13 mouse cellular contexts compared by ENCODE assay signal in the genomic region with DNA sequence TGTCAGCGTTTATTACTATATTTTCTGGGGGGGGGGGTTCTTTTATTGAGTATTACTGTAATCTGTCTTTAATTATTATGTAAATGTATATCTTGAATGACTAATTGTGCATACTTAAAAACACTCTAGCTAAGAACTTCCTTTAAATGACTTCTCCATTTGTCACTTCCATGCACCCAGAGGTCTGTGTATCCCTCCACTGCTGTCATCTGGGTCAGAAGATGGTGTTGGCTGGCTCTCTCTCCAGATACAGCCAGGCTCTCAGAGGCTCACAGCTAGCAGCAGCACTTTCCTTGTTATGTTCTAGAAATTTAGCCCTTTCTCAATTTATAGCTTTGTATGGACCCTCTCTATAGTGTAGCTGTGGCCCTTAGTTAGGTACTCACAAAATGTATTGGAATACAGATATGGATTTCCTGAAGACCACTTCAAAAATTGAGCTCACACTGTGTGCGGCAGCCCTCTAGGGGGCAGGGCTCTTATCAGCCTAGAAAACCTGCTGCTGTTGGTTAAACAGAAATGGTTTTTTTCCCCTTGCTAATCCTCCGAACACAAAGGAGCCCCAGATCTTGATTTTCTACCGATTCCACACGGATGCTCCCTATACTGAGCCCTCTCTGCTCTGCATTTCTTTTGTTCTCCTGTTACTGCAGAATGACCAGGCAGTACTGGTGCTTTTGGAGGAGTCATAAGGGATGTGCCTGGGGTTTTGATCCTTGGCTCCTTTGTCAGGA. TPM values are rescaled to one million over a fixed set of nuclear protein-coding genes. Genes with fewer than 3 reads are reported as not detected.
DNase-seq lines count a peak whose midpoint lies in the region; ATAC-seq and TF ChIP-seq lines count a peak whose summit lies in the region.
"Had no signal": no experiment of that assay in that cellular context is flagged by ENCODE, and none has a peak within 500 bp of the region (broad histone marks: within the 10 kb centered on the region; RNA-seq: fewer than 3 reads in every experiment).

No protein-coding gene starts in this region.

- TF ChIP-seq CTCF in gastrocnemius, adult 2 months (IDR thresholded peaks at IDR 0.05), result peak; percentile 2; the same call in 1 of the 2 replicates

- no peak for DNase-seq in gastrocnemius, adult 2 months
- DNase-seq in gastrocnemius, adult 8-10 months (ENCODE audit: low spot score in 2 of 2), result no peak
- peak; percentile 15 for DNase-seq in midbrain, embryonic 10.5 days (ENCODE audit: low spot score)
- no peak for DNase-seq in right cerebral cortex, adult 18-20 months
- no peak for DNase-seq in neural tube, embryonic 10.5 days (ENCODE audit: extremely low spot score, low spot score)
- no peak for DNase-seq in gastrocnemius, adult 18-20 months (ENCODE audit: low spot score)

- no peak for ATAC-seq in midbrain, embryonic 16.5 days
- peak; percentile 55 for ATAC-seq in midbrain, embryonic 12.5 days (ENCODE audit: low FRiP score, low read depth)
- ATAC-seq: activated CD4-positive, CD25-positive, alpha-beta regulatory T cell, adult 4 months had no signal

- H3K4me1 ChIP-seq in midbrain, embryonic 10.5 days, result peaks cover 22% of the 10 kb centered on the region
- H3K4me1 ChIP-seq in midbrain, embryonic 16.5 days (ENCODE audit: control insufficient read depth, insufficient read depth, low read length), result peaks cover 4% of the 10 kb centered on the region; the same call in 1 of the 2 replicates
- peaks cover 10% of the 10 kb centered on the region; the same call in 1 of the 2 replicates for H3K4me1 ChIP-seq in midbrain, embryonic 12.5 days
- H3K4me1 ChIP-seq: heart, embryonic 10.5 days; liver, embryonic 15.5 days had no signal

- H3K4me2 ChIP-seq in midbrain, embryonic 16.5 days (ENCODE audit: low read length), result no peak overlapping the region
- H3K4me2 ChIP-seq in midbrain, embryonic 12.5 days (replicated peaks), result no peak overlapping the region
- H3K4me2 ChIP-seq: liver, embryonic 15.5 days had no signal

- intact Hi-C loops in gastrocnemius, adult 2 months (cut with DNase I), result no loop called here

- no peak overlapping the region for H3K9ac ChIP-seq in midbrain, embryonic 16.5 days (ENCODE audit: low read depth, low read length)
- no peak overlapping the region for H3K9ac ChIP-seq in midbrain, embryonic 12.5 days (replicated peaks)
- H3K9ac ChIP-seq: liver, embryonic 15.5 days had no signal

- no peak overlapping the region for H3K4me3 ChIP-seq in gastrocnemius, adult 2 months
- H3K4me3 ChIP-seq in midbrain, embryonic 10.5 days, result no peak overlapping the region
- H3K4me3 ChIP-seq in midbrain, embryonic 16.5 days (ENCODE audit: low read depth, low read length), result no peak overlapping the region
- H3K4me3 ChIP-seq in midbrain, embryonic 12.5 days, result no peak overlapping the region
- H3K4me3 ChIP-seq: erythroblast, embryonic 14.5 days; heart, embryonic 10.5 days; liver, embryonic 15.5 days had no signal

- peaks cover 3% of the 10 kb centered on the region; the same call in 1 of the 2 replicates for H3K27me3 ChIP-seq in midbrain, embryonic 10.5 days (ENCODE audit: low read depth, poor library complexity, severe bottlenecking)
- no peaks in the 10 kb centered on the region for H3K27me3 ChIP-seq in midbrain, embryonic 16.5 days (ENCODE audit: control insufficient read depth, insufficient read depth, low read depth, low read length)
- H3K27me3 ChIP-seq in midbrain, embryonic 12.5 days, result peaks cover 4% of the 10 kb centered on the region; the same call in 1 of the 2 replicates
- H3K27me3 ChIP-seq: liver, embryonic 15.5 days had no signal

- no peaks in the 10 kb centered on the region for H3K9me3 ChIP-seq in midbrain, embryonic 10.5 days (replicated peaks)
- no peaks in the 10 kb centered on the region for H3K9me3 ChIP-seq in midbrain, embryonic 16.5 days (replicated peaks; ENCODE audit: control insufficient read depth, low read length, poor library complexity, severe bottlenecking)
- H3K9me3 ChIP-seq in midbrain, embryonic 12.5 days, result no peaks in the 10 kb centered on the region
- H3K9me3 ChIP-seq: heart, embryonic 10.5 days; liver, embryonic 15.5 days had no signal

- H3K27ac ChIP-seq in gastrocnemius, adult 2 months, result no peak overlapping the region
- peak overlapping the region; percentile 63; the same call in 1 of the 2 replicates for H3K27ac ChIP-seq in midbrain, embryonic 10.5 days (replicated peaks)
- no peak overlapping the region for H3K27ac ChIP-seq in midbrain, embryonic 16.5 days (ENCODE audit: low read length)
- 0 out of 2 replicates have a peak overlapping the region, but pooled peaks have one; percentile 30 for H3K27ac ChIP-seq in midbrain, embryonic 12.5 days (replicated peaks)
- H3K27ac ChIP-seq: heart, embryonic 10.5 days; liver, embryonic 15.5 days had no signal

- H3K36me3 ChIP-seq in midbrain, embryonic 10.5 days, result no peaks in the 10 kb centered on the region
- H3K36me3 ChIP-seq in midbrain, embryonic 16.5 days (ENCODE audit: control insufficient read depth, insufficient read depth, low read length), result no peaks in the 10 kb centered on the region
- H3K36me3 ChIP-seq in midbrain, embryonic 12.5 days, result no peaks in the 10 kb centered on the region
- H3K36me3 ChIP-seq: heart, embryonic 10.5 days; liver, embryonic 15.5 days had no signal

- 29% methylated on average over 5 of the region's 5 CpGs for WGBS in midbrain, embryonic 10.5 days
- 24% methylated on average over 5 of the region's 5 CpGs for WGBS in midbrain, embryonic 16.5 days
- WGBS in midbrain, embryonic 12.5 days, result 20% methylated on average over 5 of the region's 5 CpGs

RNA-seq across cellular contexts. Expression of a gene that starts 40.7 kb away (rescaled TPM):
- 1 to 10 TPM; 1.2 to 1.5 TPM for total RNA-seq in gastrocnemius, adult 2 months (2021)
- total RNA-seq in gastrocnemius, adult 8-10 months (2022), result 1 to 10 TPM in 3 of 4 experiments, under 1 TPM in 1; 0.85 to 1.6 (median 1.2) TPM
- 0.10 and 0.51 TPM in 2 replicates for polyA plus RNA-seq in midbrain, embryonic 10.5 days (2016; fragmentation: Nextera tagmentation; extraction: Ambion mirVana)
- polyA plus RNA-seq in midbrain, embryonic 16.5 days (2015; fragmentation: Nextera tagmentation; extraction: Ambion mirVana), result 0.10 TPM in 1 of 2 replicates, not detected in the other
- 0.32 and 0.35 TPM in 2 replicates for polyA plus RNA-seq in midbrain, embryonic 12.5 days (2016; fragmentation: Nextera tagmentation; extraction: Ambion mirVana)
- total RNA-seq in gastrocnemius, adult 18-20 months (2021), result 1 to 10 TPM; 1.0 to 1.4 TPM
- polyA plus RNA-seq: activated CD4-positive, CD25-positive, alpha-beta regulatory T cell, adult 4 months; erythroblast, embryonic 14.5 days; heart, embryonic 10.5 days; intestine, embryonic 14.5 days; liver, embryonic 15.5 days had no signal

RNA-seq across cellular contexts. Expression of a gene that starts 57.7 kb away (rescaled TPM):
- total RNA-seq in gastrocnemius, adult 2 months (2021), result 10 to 100 TPM; 48.2 to 53.5 TPM
- total RNA-seq in gastrocnemius, adult 8-10 months (2022), result 10 to 100 TPM; 60.4 to 80.9 (median 68.8) TPM
- polyA plus RNA-seq in midbrain, embryonic 10.5 days (2016; fragmentation: Nextera tagmentation; extraction: Ambion mirVana), result 25.5 and 26.6 TPM in 2 replicates
- 19.4 and 21.0 TPM in 2 replicates for polyA plus RNA-seq in midbrain, embryonic 16.5 days (2015; fragmentation: Nextera tagmentation; extraction: Ambion mirVana)
- 36.4 and 44.4 TPM in 2 replicates for polyA plus RNA-seq in midbrain, embryonic 12.5 days (2016; fragmentation: Nextera tagmentation; extraction: Ambion mirVana)
- total RNA-seq in gastrocnemius, adult 18-20 months (2021), result 10 to 100 TPM; 67.2 to 67.6 TPM

Comparison
In these comparisons a context has a peak if more than half of its experiments do, and no peak if none do; other contexts are left out.
1. H3K27ac ChIP-seq: peak in midbrain, embryonic 10.5 days (single experiment) and midbrain, embryonic 12.5 days (single experiment); none in gastrocnemius, adult 2 months (single experiment) and midbrain, embryonic 16.5 days (single experiment).